Comparison of ENCODE assay signal across 16 mouse cellular contexts in genomic region chr10:23144616-23145015, GRCm38 (mm10).
DNase-seq lines count a peak whose midpoint lies in the region.
"Had no signal": no experiment of that assay in that cellular context is flagged by ENCODE, and none has a peak within 500 bp of the region (broad histone marks: within the 10 kb centered on the region; RNA-seq: fewer than 3 reads in every experiment).

No protein-coding gene starts in this region.

- DNase-seq in frontal cortex, adult 2 months (ENCODE audit: extremely low spot score in 1 of 2, low spot score in 1 of 2): peak; percentile 43 to 75
- DNase-seq in frontal cortex, postnatal 10 days (ENCODE audit: low spot score in 2 of 2): no peak
- DNase-seq in left cerebral cortex, adult 11 months (ENCODE audit: low spot score): peak; percentile 30
- no peak for DNase-seq in left cerebral cortex, postnatal 4 days
- DNase-seq in brain, adult 2 months (ENCODE audit: low read depth, low spot score): peak; percentile 74
- DNase-seq in left cerebral cortex, postnatal 36 days (ENCODE audit: low spot score in 2 of 2): peak; percentile 27 to 41
- no peak for DNase-seq in adrenal gland, postnatal 4 days (ENCODE audit: low spot score in 2 of 2)
- DNase-seq in cerebellum, adult 18-20 months: no peak
- DNase-seq: adrenal gland, postnatal 36 days; cerebellum, adult 8-10 months; heart, adult 11 months; kidney, adult 9 months; kidney, postnatal 25 days; lung, adult 2 months; lung, postnatal 36 days; retina, postnatal 1 day had no signal

- intact Hi-C loops in left cerebral cortex, postnatal 4 days (cut with DNase I): no loop called here
- intact Hi-C loops in left cerebral cortex, postnatal 36 days (cut with DNase I): no loop called here

Comparison
In these comparisons a context has a peak if more than half of its experiments do, and no peak if none do; other contexts are left out.
1. DNase-seq: peak in frontal cortex, adult 2 months (2 of 2), left cerebral cortex, adult 11 months (single experiment), brain, adult 2 months (single experiment) and left cerebral cortex, postnatal 36 days (2 of 2); none in frontal cortex, postnatal 10 days (0 of 2), left cerebral cortex, postnatal 4 days (single experiment), adrenal gland, postnatal 4 days (0 of 2) and cerebellum, adult 18-20 months (0 of 2).